Mouse (Mus musculus) cerebellum, adult 2 months (tissue): ENCODE measurements around the gene Thoc2. TPM values are rescaled to one million over a fixed set of nuclear protein-coding genes. Genes with fewer than 3 reads are reported as not detected.
"Not testable (repeated sequence)": the region's sequence is repeated elsewhere in the genome, so short reads cannot be mapped to it uniquely, and the experiment has no call there.

ENCODE experiments used
- DNase-seq, 2 experiments: peaks; one replicate each; pipeline ENCODE4 v3.0.0; 2021
- H3K27ac ChIP-seq: fragments of 200-500 bp; 2 replicates; pipeline ENCODE4 v1.5.1; 2012; ENCODE audit warnings: low read length, control low read depth, inconsistent platforms; ENCODE audit not compliant: insufficient read depth
- H3K27me3 ChIP-seq: fragments of 200-500 bp; 2 replicates; pipeline ENCODE4 v1.6.1; 2012; ENCODE audit warnings: inconsistent platforms, mild to moderate bottlenecking, low read length, moderate library complexity; ENCODE audit not compliant: control insufficient read depth, insufficient read depth
- H3K4me1 ChIP-seq: fragments of 200-500 bp; 2 replicates; pipeline ENCODE4 v1.6.1; 2011; ENCODE audit warnings: low read length; ENCODE audit not compliant: control insufficient read depth, insufficient read depth
- H3K4me3 ChIP-seq: fragments of 200-500 bp; replicated peaks from 2 replicates; pipeline ENCODE3; 2011; ENCODE audit warnings: mild to moderate bottlenecking, low read depth, low read length, control low read depth; ENCODE audit not compliant: insufficient read depth
- CTCF ChIP-seq: fragments of 200-500 bp; IDR thresholded peaks from 2 replicates; pipeline ENCODE4 v1.5.1; 2011; ENCODE audit warnings: low read depth, mild to moderate bottlenecking, control low read depth, low read length, moderate library complexity, borderline replicate concordance; ENCODE audit not compliant: insufficient read depth
- POLR2A ChIP-seq: fragments of 200-500 bp; IDR thresholded peaks from 2 replicates; pipeline ENCODE4 v1.6.1; 2011; ENCODE audit warnings: low read length, control low read depth, borderline replicate concordance; ENCODE audit not compliant: insufficient read depth
- WGBS: fragments of 180-500 bp; shearing (Covaris S2); methylation state at CpG from one replicate; pipeline ENCODE4 v1.1.7; 2018; 5-methylcytosine and 5-hydroxymethylcytosine counted together
- polyA plus RNA-seq: library from polyadenylated mRNA; depleted of rRNA; stranded (reverse); fragments of >200 nt; gene quantifications from 2 replicates; pipeline ENCODE4 v1.2.3, GENCODE M21; 2012; rRNA removed

The Thoc2 gene
- polyA plus RNA-seq = 33.0 and 36.7 TPM in 2 replicates

- 93% methylated on average over 1 of the region's 1 CpGs for WGBS
- Histone ChIP-seq H3K27me3 (no peaks in the 10 kb centered on the region), H3K4me1 (no peaks in the 10 kb centered on the region), H3K27ac (no peak within 1 kb of the TSS), H3K4me3 (no peak within 1 kb of the TSS)
- DNase-seq = no peak
- TF ChIP-seq CTCF (no peak), POLR2A (no peak)
Measured at GRCm38 (mm10) chrX:41920574-41920973, at the start of gene Thoc2. Thoc2 (minus strand) TSS chrX:41920674.

- 95% methylated on average over 2 of the region's 2 CpGs for WGBS
Measured at GRCm38 (mm10) chrX:41970096-41970495, 49.6 kb upstream of the Thoc2 start.

GRCm38 (mm10) chrX:41969341-41969740, 48.9 kb upstream of the Thoc2 start:
- Histone ChIP-seq H3K27ac (no peak overlapping the region), H3K4me1 (no peaks in the 10 kb centered on the region), H3K4me3 (no peak overlapping the region), H3K27me3 (no peaks in the 10 kb centered on the region)
- WGBS = 92% methylated on average over 4 of the region's 4 CpGs
- DNase-seq = no peak
- TF ChIP-seq CTCF (no peak), POLR2A (no peak)

More at GRCm38 (mm10) chrX:41970096-41970495, 49.6 kb upstream of the Thoc2 start:
- H3K27ac ChIP-seq = no peak overlapping the region
- DNase-seq = no peak
- H3K4me1 ChIP-seq = no peaks in the 10 kb centered on the region
- TF ChIP-seq CTCF (no peak), POLR2A (no peak)
- no peak overlapping the region for H3K4me3 ChIP-seq
- H3K27me3 ChIP-seq = no peaks in the 10 kb centered on the region

- TF ChIP-seq CTCF = no peak
- TF ChIP-seq POLR2A = no peak
- no peak overlapping the region for H3K4me3 ChIP-seq
- WGBS = 74% methylated on average over 4 of the region's 4 CpGs
- H3K27me3 ChIP-seq = no peaks in the 10 kb centered on the region
- no peaks in the 10 kb centered on the region for H3K4me1 ChIP-seq
- DNase-seq = no peak
- H3K27ac ChIP-seq = no peak overlapping the region
Measured at GRCm38 (mm10) chrX:41957161-41957560, 36.7 kb upstream of the Thoc2 start.

- no peak overlapping the region for H3K27ac ChIP-seq
- TF ChIP-seq POLR2A = no peak
- no peak for TF ChIP-seq CTCF
- no peak overlapping the region for H3K4me3 ChIP-seq
- no peak for DNase-seq
- 91% methylated on average over 5 of the region's 5 CpGs for WGBS
- H3K27me3 ChIP-seq = no peaks in the 10 kb centered on the region
- no peaks in the 10 kb centered on the region for H3K4me1 ChIP-seq
Measured at GRCm38 (mm10) chrX:41941840-41942239, 21.4 kb upstream of the Thoc2 start.

GRCm38 (mm10) chrX:41931821-41932220, 11.3 kb upstream of the Thoc2 start:
- WGBS = 19% methylated on average over 6 of the region's 6 CpGs
- not testable (repeated sequence) for H3K4me1 ChIP-seq, H3K4me3 ChIP-seq, H3K27me3 ChIP-seq, H3K27ac ChIP-seq
- peak; percentile 7 to 9 for DNase-seq

GRCm38 (mm10) chrX:41924708-41925107, 4.2 kb upstream of the Thoc2 start:
- WGBS = 83% methylated on average over 5 of the region's 5 CpGs

GRCm38 (mm10) chrX:41912061-41912401, 8.4 kb downstream of the Thoc2 start:
- 36% methylated on average over 10 of the region's 10 CpGs for WGBS
- DNase-seq = no peak
- Histone ChIP-seq H3K27ac (no peak overlapping the region), H3K4me1 (no peaks in the 10 kb centered on the region), H3K27me3 (no peaks in the 10 kb centered on the region), H3K4me3 (peak overlapping the region; percentile 95)
- no peak for TF ChIP-seq POLR2A
- no peak for TF ChIP-seq CTCF

More at GRCm38 (mm10) chrX:41924708-41925107, 4.2 kb upstream of the Thoc2 start:
- H3K4me1 ChIP-seq = no peaks in the 10 kb centered on the region
- H3K4me3 ChIP-seq = no peak overlapping the region
- no peaks in the 10 kb centered on the region for H3K27me3 ChIP-seq
- no peak for DNase-seq
- TF ChIP-seq CTCF = no peak
- no peak for TF ChIP-seq POLR2A
- no peak overlapping the region for H3K27ac ChIP-seq
